8 mouse cellular contexts compared by ENCODE assay signal in genomic region chr10:4387701-4388383, GRCm38 (mm10). TPM values are rescaled to one million over a fixed set of nuclear protein-coding genes. Genes with fewer than 3 reads are reported as not detected.
A peak's percentile ranks its signal among the peaks of the same experiment; 100 is the strongest.
DNase-seq lines count a peak whose midpoint lies in the region; ATAC-seq and TF ChIP-seq lines count a peak whose summit lies in the region.

TSS of gene Zbtb2 (minus strand) at chr10:4388108.

- no peak for TF ChIP-seq POLR2A in heart, adult 2 months (IDR thresholded peaks at IDR 0.05; ENCODE audit: insufficient read depth, low read depth, low read length)
- TF ChIP-seq POLR2A in kidney, adult 2 months (IDR thresholded peaks at IDR 0.05; ENCODE audit: low read depth, low read length), result no peak

- TF ChIP-seq EP300 in heart, adult 2 months (IDR thresholded peaks at IDR 0.05; ENCODE audit: insufficient read depth, low read depth, low read length), result no peak

- no peak for TF ChIP-seq CTCF in heart, adult 2 months (IDR thresholded peaks at IDR 0.05)
- TF ChIP-seq CTCF in kidney, adult 2 months (conservative IDR thresholded peaks at IDR 0.05; ENCODE audit: insufficient read depth, insufficient read length, low read depth, low read length), result no peak
- no peak for TF ChIP-seq CTCF in midbrain, postnatal 0 days (IDR thresholded peaks at IDR 0.05)

- peaks cover 8% of the 10 kb centered on the region for H3K79me2 ChIP-seq in heart, adult 2 months (replicated peaks; ENCODE audit: control insufficient read depth, insufficient read depth, low read length)

- no peak for ATAC-seq in embryonic facial prominence, embryonic 11.5 days (replicated peaks; ENCODE audit: insufficient number of reproducible peaks, low FRiP score, low TSS enrichment, low read depth)
- peak; percentile 24 for ATAC-seq in midbrain, postnatal 0 days (ENCODE audit: low FRiP score)

- peak within 1 kb of the TSS; percentile 97 for H3K4me3 ChIP-seq in embryonic facial prominence, embryonic 11.5 days (ENCODE audit: low read depth, low read length)
- peak within 1 kb of the TSS; percentile 75 for H3K4me3 ChIP-seq in heart, adult 2 months
- peak within 1 kb of the TSS; percentile 60 for H3K4me3 ChIP-seq in kidney, adult 2 months (ENCODE audit: insufficient read depth, low read depth, low read length)
- peak within 1 kb of the TSS; percentile 94 for H3K4me3 ChIP-seq in midbrain, postnatal 0 days (ENCODE audit: low read depth, low read length)

- no peaks in the 10 kb centered on the region for H3K36me3 ChIP-seq in embryonic facial prominence, embryonic 11.5 days (replicated peaks; ENCODE audit: control insufficient read depth, insufficient read depth, low read depth, low read length)
- peaks cover 16% of the 10 kb centered on the region for H3K36me3 ChIP-seq in heart, adult 2 months (ENCODE audit: control insufficient read depth, insufficient read depth, low read length)
- H3K36me3 ChIP-seq in kidney, adult 2 months (ENCODE audit: control insufficient read depth, insufficient read depth, low read length), result no peaks in the 10 kb centered on the region
- H3K36me3 ChIP-seq in midbrain, postnatal 0 days (ENCODE audit: insufficient read depth, low read length), result 0 out of 2 replicates have a peak, but pooled peaks cover 1% of the 10 kb centered on the region

- WGBS in embryonic facial prominence, embryonic 11.5 days, result under 1% methylated on average over 42 of the region's 87 CpGs
- under 1% methylated on average over 67 of the region's 87 CpGs for WGBS in heart, adult 2 months
- WGBS in kidney, adult 2 months, result 1% methylated on average over 73 of the region's 87 CpGs
- WGBS in midbrain, postnatal 0 days, result under 1% methylated on average over 52 of the region's 87 CpGs

- DNase-seq in 3134 (ENCODE audit: extremely low read depth, insufficient read length, low spot score), result peak; percentile 60
- peak; percentile 74 for DNase-seq in adrenal gland, postnatal 10 days
- peak; percentile 71 for DNase-seq in embryonic facial prominence, embryonic 11.5 days (ENCODE audit: low spot score)
- DNase-seq in heart, adult 2 months, result peak; percentile 73 to 79
- DNase-seq in kidney, adult 2 months, result peak; percentile 78
- peak; percentile 80 for DNase-seq in liver
- peak; percentile 67 for DNase-seq in midbrain, postnatal 0 days (ENCODE audit: low spot score)
- peak; percentile 69 to 75 for DNase-seq in spleen, postnatal 10 days (ENCODE audit: low spot score in 2 of 2)

- H3K9ac ChIP-seq in embryonic facial prominence, embryonic 11.5 days (replicated peaks; ENCODE audit: low read length), result peak within 1 kb of the TSS; percentile 98
- H3K9ac ChIP-seq in heart, adult 2 months (ENCODE audit: low read depth, low read length), result peak within 1 kb of the TSS; percentile 91
- H3K9ac ChIP-seq in midbrain, postnatal 0 days (replicated peaks; ENCODE audit: low read length, poor library complexity, severe bottlenecking), result peak within 1 kb of the TSS; percentile 99

- H3K4me2 ChIP-seq in embryonic facial prominence, embryonic 11.5 days (ENCODE audit: low read depth, low read length), result peak within 1 kb of the TSS; percentile 84
- H3K4me2 ChIP-seq in midbrain, postnatal 0 days (ENCODE audit: low read depth, low read length, poor library complexity, severe bottlenecking), result peak within 1 kb of the TSS; percentile 92

- H3K9me3 ChIP-seq in embryonic facial prominence, embryonic 11.5 days (replicated peaks; ENCODE audit: control insufficient read depth, low read length), result no peaks in the 10 kb centered on the region
- no peaks in the 10 kb centered on the region for H3K9me3 ChIP-seq in midbrain, postnatal 0 days (ENCODE audit: low read length)

- no peaks in the 10 kb centered on the region for H3K27me3 ChIP-seq in embryonic facial prominence, embryonic 11.5 days (ENCODE audit: control insufficient read depth, insufficient read depth, low read length)
- no peaks in the 10 kb centered on the region for H3K27me3 ChIP-seq in heart, adult 2 months (ENCODE audit: control insufficient read depth, insufficient read depth, low read length)
- H3K27me3 ChIP-seq in kidney, adult 2 months (replicated peaks; ENCODE audit: control insufficient read depth, insufficient read depth, low read length), result no peaks in the 10 kb centered on the region
- no peaks in the 10 kb centered on the region for H3K27me3 ChIP-seq in midbrain, postnatal 0 days (ENCODE audit: insufficient read depth, low read length)

- intact Hi-C loops in heart, adult 2 months (cut with DNase I), result loop anchor here (1.0 kb wide), 1 partner anchor 44 kb away; the partner anchor contains the start of genes Armt1 and Rmnd1

- peaks cover 2% of the 10 kb centered on the region; the same call in 1 of the 2 replicates for H3K4me1 ChIP-seq in embryonic facial prominence, embryonic 11.5 days (ENCODE audit: control insufficient read depth, insufficient read depth, low read length)
- H3K4me1 ChIP-seq in heart, adult 2 months (ENCODE audit: control insufficient read depth, insufficient read depth, low read length), result peaks cover 24% of the 10 kb centered on the region
- peaks cover 29% of the 10 kb centered on the region for H3K4me1 ChIP-seq in kidney, adult 2 months (ENCODE audit: control insufficient read depth, insufficient read depth, low read length)
- peaks cover 21% of the 10 kb centered on the region for H3K4me1 ChIP-seq in midbrain, postnatal 0 days (ENCODE audit: insufficient read depth, low read length)

- peak within 1 kb of the TSS; percentile 99 for H3K27ac ChIP-seq in embryonic facial prominence, embryonic 11.5 days (replicated peaks; ENCODE audit: low read depth, low read length)
- H3K27ac ChIP-seq in heart, adult 2 months, result peak within 1 kb of the TSS; percentile 100
- H3K27ac ChIP-seq in kidney, adult 2 months (ENCODE audit: insufficient read depth, low read depth, low read length), result peak within 1 kb of the TSS; percentile 98
- H3K27ac ChIP-seq in midbrain, postnatal 0 days (ENCODE audit: low read depth, low read length), result peak within 1 kb of the TSS; percentile 99

RNA-seq across cellular contexts. Expression of gene Zbtb2, which starts in this region (rescaled TPM):
- total RNA-seq in adrenal gland, postnatal 10 days (2021), result 10 to 100 TPM; 10.6 to 12.1 TPM
- polyA plus RNA-seq in embryonic facial prominence, embryonic 11.5 days (2014; fragmentation: Nextera tagmentation; extraction: Ambion mirVana), result 20.3 and 23.3 TPM in 2 replicates
- total RNA-seq in heart, adult 2 months (2021), result 1 to 10 TPM; 4.9 to 6.1 TPM
- polyA plus RNA-seq in heart, adult 2 months (2012; rRNA removed), result 3.5 and 5.9 TPM in 2 replicates
- polyA plus RNA-seq in kidney, adult 2 months (2012; rRNA removed), result 6.6 and 6.9 TPM in 2 replicates
- total RNA-seq in midbrain, postnatal 0 days (2014; rRNA removed), result 17.7 and 18.5 TPM in 2 replicates
- 12.0 and 14.8 TPM in 2 replicates for polyA plus RNA-seq in midbrain, postnatal 0 days (2015; fragmentation: Nextera tagmentation; extraction: Ambion mirVana)
